Mouse (Mus musculus): Measurements from ENCODE around the gene Prkcb. TPM values are rescaled to one million over a fixed set of nuclear protein-coding genes. Genes with fewer than 3 reads are reported as not detected.

Prkcb gene
- polyA plus RNA-seq, 1 experiment from 2014 or later: 9.9 TPM

GRCm38 (mm10) chr7:122675207-122675606 is 386.7 kb downstream of the Prkcb start:
- no peak for DNase-seq (ENCODE audit: low spot score)
- Histone ChIP-seq H3K4me3 (no peak overlapping the region), H3K9me3 (no peaks in the 10 kb centered on the region), H3K4me1 (replicated peaks) (peaks cover 10% of the 10 kb centered on the region), H3K27me3 (ENCODE audit: insufficient read depth, poor library complexity, severe bottlenecking) (peaks cover 21% of the 10 kb centered on the region), H3K27ac (no peak overlapping the region), H3K36me3 (no peaks in the 10 kb centered on the region)
- WGBS: 84% methylated on average over 7 of the region's 7 CpGs

Other genes starting within 250 kb of the Prkcb start
- gene Ubfd1, start 221.6 kb upstream of the Prkcb start, polyA plus RNA-seq (2016; fragmentation: Nextera tagmentation; extraction: Ambion mirVana): 64.3 and 70.0 TPM in 2 replicates
- gene Ears2, start 221.5 kb upstream of the Prkcb start, polyA plus RNA-seq (2016; fragmentation: Nextera tagmentation; extraction: Ambion mirVana): 16.4 and 18.3 TPM in 2 replicates
- gene Ndufab1, start 186.9 kb upstream of the Prkcb start, polyA plus RNA-seq (2016; fragmentation: Nextera tagmentation; extraction: Ambion mirVana): 765 and 766 TPM in 2 replicates
- gene Palb2, start 155.8 kb upstream of the Prkcb start, polyA plus RNA-seq (2016; fragmentation: Nextera tagmentation; extraction: Ambion mirVana): 18.9 and 21.7 TPM in 2 replicates
- gene Dctn5, start 155.7 kb upstream of the Prkcb start, polyA plus RNA-seq (2016; fragmentation: Nextera tagmentation; extraction: Ambion mirVana): 130 and 137 TPM in 2 replicates
- gene Plk1, start 129.3 kb upstream of the Prkcb start, polyA plus RNA-seq (2016; fragmentation: Nextera tagmentation; extraction: Ambion mirVana): 191 and 216 TPM in 2 replicates
- gene Ern2, start 102.5 kb upstream of the Prkcb start, polyA plus RNA-seq (2016; fragmentation: Nextera tagmentation; extraction: Ambion mirVana): 0.21 TPM in 1 of 2 replicates, not detected in the other
- gene Chp2, start 69.3 kb upstream of the Prkcb start, polyA plus RNA-seq (2016; fragmentation: Nextera tagmentation; extraction: Ambion mirVana): 0.24 TPM in 1 of 2 replicates, not detected in the other

Measured in hindbrain, embryonic 10.5 days (tissue).